Mouse (Mus musculus) hindbrain, embryonic 11.5 days (tissue): Measurements from ENCODE around the gene Ahnak. TPM values are rescaled to one million over a fixed set of nuclear protein-coding genes. Genes with fewer than 3 reads are reported as not detected.

Experiments used
- ATAC-seq: fragments of 200-750 bp; cut with Nextera tagmentation; 2 replicates; pipeline ENCODE4 v1.8.0; 2017; ENCODE audit warnings: mild to moderate bottlenecking, moderate TSS enrichment, moderate library complexity; ENCODE audit not compliant: low FRiP score
- DNase-seq: peaks from one replicate; pipeline ENCODE4 v3.0.0-alpha.2; 2015; ENCODE audit warnings: low spot score
- H3K27ac ChIP-seq: fragments of 300-500 bp; sonication (generic); 2 replicates; pipeline ENCODE4 v1.5.1; 2014; ENCODE audit warnings: mild to moderate bottlenecking, low read depth, low read length
- H3K27me3 ChIP-seq: fragments of 300-500 bp; sonication (generic); 2 replicates; pipeline ENCODE4 v1.6.1; 2014; ENCODE audit warnings: mild to moderate bottlenecking, low read length, moderate library complexity, mixed read lengths; ENCODE audit not compliant: control insufficient read depth, insufficient read depth
- H3K36me3 ChIP-seq: fragments of 300-500 bp; sonication (generic); 2 replicates; pipeline ENCODE4 v1.6.1; 2014; ENCODE audit warnings: mild to moderate bottlenecking, low read length, moderate library complexity, mixed read lengths; ENCODE audit not compliant: control insufficient read depth, insufficient read depth
- H3K4me1 ChIP-seq: fragments of 300-500 bp; sonication (generic); replicated peaks from 2 replicates; pipeline ENCODE4 v1.6.1; 2014; ENCODE audit warnings: low read length, mixed read lengths; ENCODE audit not compliant: control insufficient read depth, insufficient read depth
- H3K4me2 ChIP-seq: fragments of 300-500 bp; sonication (generic); replicated peaks from 2 replicates; pipeline ENCODE4 v1.6.1; 2014; ENCODE audit warnings: mild to moderate bottlenecking, low read depth, low read length
- H3K4me3 ChIP-seq: fragments of 300-500 bp; sonication (generic); 2 replicates; pipeline ENCODE4 v1.5.1; 2014; ENCODE audit warnings: low read depth, low read length
- H3K9ac ChIP-seq: fragments of 300-500 bp; sonication (generic); 2 replicates; pipeline ENCODE4 v1.6.1; 2014; ENCODE audit warnings: low read depth, low read length
- H3K9me3 ChIP-seq: fragments of 300-500 bp; sonication (generic); 2 replicates; pipeline ENCODE4 v1.6.1; 2016; ENCODE audit warnings: low read length; ENCODE audit not compliant: control insufficient read depth
- WGBS: fragments of 180-500 bp; shearing (Covaris S2); extraction: QIAGEN DNeasy Blood & Tissue Kit; methylation state at CpG from one replicate; pipeline ENCODE4 v1.1.7; 2014; 5-methylcytosine and 5-hydroxymethylcytosine counted together
- polyA plus RNA-seq: library from polyadenylated mRNA; unstranded; fragments of >200 nt; fragmentation: Nextera tagmentation; extraction: Ambion mirVana; gene quantifications from 2 replicates; pipeline ENCODE4 v1.2.1, GENCODE M21; 2014

The Ahnak gene
- polyA plus RNA-seq, 1 experiment from 2014 or later: 14.1 TPM

DNA sequence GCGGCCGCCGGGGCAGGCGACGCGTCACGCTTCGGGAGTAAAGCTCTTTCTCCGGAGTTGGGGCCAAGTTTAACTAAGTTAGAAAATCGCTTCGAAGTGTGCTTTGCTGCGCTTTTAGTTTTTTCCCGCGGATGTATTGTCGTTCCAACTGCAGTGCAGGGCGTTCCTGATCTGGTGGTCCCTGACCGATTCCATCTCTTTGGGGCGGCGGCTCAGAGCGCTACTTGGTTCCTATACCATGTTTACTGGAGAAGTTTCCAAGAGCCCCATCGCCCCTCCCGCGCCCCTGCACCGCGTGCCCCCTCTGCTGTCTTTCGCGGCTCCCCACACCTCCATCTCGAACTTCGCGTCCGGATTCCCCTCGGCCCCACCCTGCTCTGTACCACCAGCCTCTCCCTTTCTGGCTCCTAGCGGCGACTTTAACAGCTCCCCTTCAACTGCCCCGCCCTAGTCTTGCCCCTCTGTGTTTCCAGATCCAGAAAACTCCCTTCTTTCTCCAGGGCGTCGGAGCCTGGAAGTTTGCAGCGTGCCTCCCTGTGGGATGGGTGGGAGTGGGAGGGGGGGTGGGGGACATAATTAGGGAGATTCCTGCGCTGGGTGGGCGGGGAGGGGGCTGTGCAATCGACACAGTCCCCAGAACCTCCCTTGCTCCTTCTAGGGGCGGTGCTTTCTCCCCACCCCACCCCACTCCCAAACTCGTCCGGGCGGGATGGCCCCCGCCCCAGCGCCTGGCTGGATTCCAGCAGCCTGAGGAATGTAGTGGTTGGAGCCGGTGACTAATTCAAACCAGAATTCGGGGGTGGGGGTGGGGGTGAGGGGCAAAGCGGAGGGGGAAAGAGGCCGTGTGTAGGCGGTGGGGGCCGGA is 715 bp downstream of the Ahnak start:
- no peak overlapping the region for H3K27ac ChIP-seq
- DNase-seq: peak; percentile 69
- whole genome bisulfite sequencing: under 1% methylated on average over 51 of the region's 53 CpGs
- H3K4me1 ChIP-seq: peaks cover 13% of the 10 kb centered on the region
- no peaks in the 10 kb centered on the region for H3K9me3 ChIP-seq
- H3K27me3 ChIP-seq: peaks cover 21% of the 10 kb centered on the region
- peak; percentile 67 for ATAC-seq
- no peaks in the 10 kb centered on the region for H3K36me3 ChIP-seq
- peak overlapping the region; percentile 94 for H3K4me2 ChIP-seq
- peak overlapping the region; percentile 54 for H3K4me3 ChIP-seq
- H3K9ac ChIP-seq: peak overlapping the region; percentile 58

DNA sequence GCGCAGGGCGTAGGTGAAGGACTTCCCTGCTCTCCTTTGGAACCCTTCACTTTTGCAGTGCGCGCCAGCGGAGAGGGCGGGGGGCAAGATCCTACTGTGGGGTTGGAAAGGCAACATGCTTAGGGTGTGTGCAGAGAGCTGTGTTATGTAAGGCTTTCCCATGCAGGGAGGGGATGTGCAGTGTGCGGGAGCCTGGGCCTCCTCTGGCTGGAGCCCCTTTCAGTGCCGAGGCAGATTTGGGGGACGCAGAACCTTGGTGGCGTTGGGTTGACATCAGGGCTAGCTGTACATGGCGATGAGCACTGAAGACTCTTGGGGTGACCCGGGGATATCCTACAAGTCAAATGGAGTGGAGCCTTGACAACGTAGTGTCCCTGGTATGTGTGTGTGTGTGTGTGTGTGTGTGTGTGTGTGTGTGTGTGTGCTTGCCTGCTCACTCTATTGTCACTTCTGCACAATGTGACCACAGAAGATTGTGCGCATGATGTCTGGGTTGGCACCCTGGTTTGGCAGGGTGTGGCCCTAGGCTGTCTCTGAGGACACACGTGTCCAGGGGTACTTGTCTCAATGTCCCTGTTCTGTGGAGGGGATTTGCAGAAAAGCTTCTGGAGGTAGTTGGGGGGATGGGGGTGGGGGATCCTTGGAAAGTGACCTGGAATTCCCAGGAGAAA is 1.5 kb downstream of the Ahnak start:
- peak; percentile 58 for ATAC-seq
- no peak overlapping the region for H3K27ac ChIP-seq
- 17% methylated on average over 15 of the region's 15 CpGs for WGBS

DNA sequence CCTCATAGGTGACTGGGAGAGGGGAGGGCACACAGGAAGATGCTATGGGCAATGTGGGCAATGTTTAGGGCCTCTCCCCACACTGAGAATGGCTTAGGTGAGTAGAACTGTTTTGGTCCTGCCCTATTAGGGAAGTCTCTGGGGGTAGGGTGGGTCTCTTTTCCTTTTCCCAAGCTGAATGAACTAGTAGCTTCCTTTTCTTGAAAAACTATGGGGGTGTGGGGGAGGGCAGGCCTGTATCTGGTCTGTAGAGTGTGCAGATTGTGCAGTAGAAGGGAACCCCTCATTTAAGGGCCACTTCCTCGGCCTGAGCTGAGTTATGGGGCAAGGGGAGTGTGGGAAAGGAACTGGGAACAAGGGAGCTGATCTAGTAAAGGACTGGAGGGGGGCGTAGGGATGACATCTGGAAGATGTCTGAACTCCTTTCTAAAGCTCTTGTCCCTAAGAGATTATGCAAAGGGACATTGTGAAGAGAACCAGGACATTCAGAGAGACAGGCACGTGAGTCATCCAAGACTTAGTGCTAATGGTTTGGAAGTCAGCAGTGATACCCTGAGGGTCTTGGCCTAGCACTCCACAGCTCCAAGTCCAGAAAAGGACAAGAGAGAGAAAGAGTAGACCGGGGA is 2.3 kb downstream of the Ahnak start:
- DNase-seq: no peak
- no peaks in the 10 kb centered on the region for H3K36me3 ChIP-seq

More for the DNA sequence above, 1.5 kb downstream of the Ahnak start:
- Histone ChIP-seq H3K27me3 (peaks cover 21% of the 10 kb centered on the region), H3K4me3 (peak overlapping the region; percentile 54), H3K36me3 (no peaks in the 10 kb centered on the region), H3K4me2 (peak overlapping the region; percentile 94), H3K9me3 (no peaks in the 10 kb centered on the region), H3K4me1 (peaks cover 13% of the 10 kb centered on the region), H3K9ac (peak overlapping the region; percentile 34; the same call in 1 of the 2 replicates)
- DNase-seq: no peak

DNA sequence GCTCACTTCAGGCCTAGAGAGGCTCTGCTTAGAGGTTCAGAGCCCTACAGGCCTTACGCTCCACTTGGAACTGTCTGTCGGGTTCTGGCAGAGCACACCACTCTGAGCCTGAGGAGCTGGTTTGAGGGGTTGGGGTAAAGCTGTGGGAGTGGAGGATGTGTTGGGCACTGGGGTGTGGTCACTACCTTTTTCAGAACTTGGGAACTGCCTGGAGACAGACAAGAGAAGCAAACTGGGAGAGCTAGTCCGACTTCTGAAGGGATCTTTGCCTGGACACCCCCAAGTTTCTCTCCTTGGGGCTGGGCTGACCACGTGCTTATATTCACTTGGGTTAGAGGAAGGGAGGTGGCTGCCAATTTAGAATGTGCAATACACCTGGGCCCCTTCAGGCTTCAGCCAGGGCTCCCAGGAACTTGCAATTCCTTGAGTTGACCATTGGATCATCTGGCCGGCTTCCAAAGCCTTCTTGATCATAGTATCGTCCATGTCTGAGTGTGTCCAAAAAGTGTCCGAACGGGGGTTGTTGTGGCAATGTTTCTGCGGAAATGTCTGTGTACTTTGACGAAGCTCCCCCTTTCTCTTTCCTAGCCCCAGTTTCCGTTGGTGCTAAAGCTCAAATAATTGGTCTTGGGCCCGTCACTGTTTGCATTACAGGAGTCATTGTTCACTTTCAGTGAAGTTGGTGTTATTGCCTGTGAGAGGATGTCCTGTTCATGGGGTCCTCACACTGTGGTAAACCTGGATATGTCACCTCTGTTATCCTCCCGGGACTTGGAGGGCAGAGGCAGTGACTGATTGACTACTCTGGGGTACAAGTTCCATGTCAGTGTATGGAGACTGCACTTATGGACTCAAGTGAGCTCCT is 3.0 kb downstream of the Ahnak start:
- Histone ChIP-seq H3K4me2 (no peak overlapping the region), H3K4me1 (peaks cover 13% of the 10 kb centered on the region), H3K4me3 (no peak overlapping the region), H3K36me3 (no peaks in the 10 kb centered on the region), H3K27ac (no peak overlapping the region), H3K9ac (no peak overlapping the region), H3K27me3 (peaks cover 21% of the 10 kb centered on the region), H3K9me3 (no peaks in the 10 kb centered on the region)
- 79% methylated on average over 13 of the region's 13 CpGs for WGBS
- DNase-seq: no peak
- ATAC-seq: no peak

More for the DNA sequence above, 2.3 kb downstream of the Ahnak start:
- no peak for ATAC-seq
- H3K4me2 ChIP-seq: no peak overlapping the region
- H3K27me3 ChIP-seq: peaks cover 21% of the 10 kb centered on the region
- H3K4me1 ChIP-seq: peaks cover 13% of the 10 kb centered on the region
- 71% methylated on average over 4 of the region's 4 CpGs for WGBS
- H3K27ac ChIP-seq: no peak overlapping the region
- H3K9ac ChIP-seq: no peak overlapping the region
- H3K4me3 ChIP-seq: no peak overlapping the region
- H3K9me3 ChIP-seq: no peaks in the 10 kb centered on the region

DNA sequence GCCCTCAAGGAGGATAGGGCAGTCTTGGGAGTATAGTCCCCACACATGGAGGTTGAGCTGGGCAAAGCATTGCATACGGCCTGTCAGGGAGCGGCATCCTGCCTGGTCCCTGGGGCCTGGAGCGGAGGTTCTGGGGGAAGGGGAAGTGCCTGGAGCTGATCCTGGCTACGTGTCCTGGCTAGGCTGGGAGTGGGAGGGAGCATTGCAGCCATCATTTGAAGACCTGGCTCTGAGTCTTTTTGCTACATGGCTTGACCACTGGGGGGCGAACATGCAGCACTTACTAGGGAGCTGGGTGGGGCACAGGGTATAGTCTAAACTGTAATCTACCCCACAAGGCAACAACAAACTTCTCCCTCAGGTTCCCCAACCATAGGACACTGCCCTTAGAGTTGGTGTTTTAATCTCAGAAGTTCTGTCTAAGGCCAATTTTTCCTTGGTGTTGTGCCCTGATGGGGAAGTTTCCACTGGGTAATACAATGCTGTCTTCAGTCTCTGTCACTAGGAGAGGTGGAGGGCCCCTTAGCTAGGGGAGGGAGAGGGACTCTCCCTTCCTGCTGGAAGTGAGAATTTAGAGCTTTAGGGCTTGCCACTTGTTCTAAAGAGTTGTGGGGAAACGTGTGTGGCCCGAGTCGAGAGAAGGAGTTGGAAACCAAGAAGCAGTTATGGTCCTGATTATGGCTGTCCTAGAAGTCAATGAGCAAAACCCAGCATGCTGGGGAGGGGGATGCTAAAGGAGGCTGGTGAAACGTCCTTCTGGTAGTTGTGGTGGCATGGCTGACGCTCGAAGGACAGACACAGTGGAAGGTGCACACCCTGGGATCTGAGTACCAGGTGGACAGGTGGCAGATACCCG is 3.9 kb downstream of the Ahnak start:
- Histone ChIP-seq H3K36me3 (no peaks in the 10 kb centered on the region), H3K27me3 (peaks cover 19% of the 10 kb centered on the region), H3K9me3 (no peaks in the 10 kb centered on the region), H3K4me1 (peaks cover 13% of the 10 kb centered on the region), H3K4me3 (no peak overlapping the region), H3K27ac (no peak overlapping the region), H3K9ac (no peak overlapping the region), H3K4me2 (no peak overlapping the region)
- 33% methylated on average over 12 of the region's 12 CpGs for WGBS
- DNase-seq (peak; percentile 71), ATAC-seq (no peak)

DNA sequence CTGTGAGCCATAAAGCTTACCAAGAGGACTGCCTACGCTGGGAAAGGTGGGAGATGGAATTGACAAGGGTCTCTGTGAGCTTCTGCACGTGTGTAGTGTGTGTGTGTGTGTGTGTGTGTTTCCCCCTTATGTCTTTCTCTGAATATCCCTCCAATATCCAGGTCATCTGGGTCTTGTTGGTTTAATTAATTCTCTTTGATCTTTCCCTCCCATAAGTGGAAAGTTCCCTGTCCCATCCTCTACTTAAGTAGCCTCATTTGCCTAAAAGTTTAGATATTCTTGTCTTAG is 4.5 kb downstream of the Ahnak start:
- WGBS: 61% methylated on average over 2 of the region's 2 CpGs
- H3K4me1 ChIP-seq: peaks cover 12% of the 10 kb centered on the region

DNA sequence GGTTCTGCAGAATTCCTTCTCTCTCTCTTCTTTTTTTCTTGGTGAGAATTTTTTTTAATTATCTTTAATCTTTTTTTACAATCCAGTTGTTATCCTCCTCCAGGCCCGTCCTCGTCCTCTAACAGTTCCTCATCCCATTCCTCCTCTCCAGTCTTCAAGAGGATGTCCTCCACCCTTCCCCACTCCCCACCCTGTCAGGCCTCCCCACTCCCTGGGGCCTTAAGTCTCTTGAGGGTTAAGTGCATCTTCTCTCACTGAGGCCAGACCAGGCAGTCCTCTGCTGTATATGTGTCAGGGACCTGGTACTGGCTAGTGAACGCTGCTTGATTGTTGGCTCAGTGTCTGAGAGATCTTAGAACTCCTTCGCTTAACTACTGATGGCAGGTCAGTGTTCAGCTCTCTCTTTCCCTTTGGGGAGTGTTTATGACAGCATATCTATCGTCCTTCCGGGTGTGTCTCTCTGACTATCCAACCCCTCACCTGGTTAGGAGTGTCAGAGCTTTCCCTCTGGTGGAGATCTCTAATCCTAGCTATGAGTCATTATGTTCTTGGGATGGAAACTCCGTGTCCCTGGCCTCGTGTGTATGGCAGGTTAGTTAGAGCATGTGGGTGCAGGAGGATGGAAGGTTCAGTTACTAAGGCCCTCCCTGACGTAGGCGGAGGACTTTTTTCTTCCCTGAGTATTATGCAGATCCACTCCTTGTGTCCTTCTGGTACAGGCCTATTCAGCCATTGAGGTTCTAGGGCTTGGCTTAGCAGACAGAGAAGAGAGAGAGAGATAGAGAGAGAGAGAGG is 5.9 kb downstream of the Ahnak start:
- Histone ChIP-seq H3K4me2 (no peak overlapping the region), H3K27me3 (peaks cover 4% of the 10 kb centered on the region; the same call in 1 of the 2 replicates), H3K4me3 (no peak overlapping the region), H3K27ac (no peak overlapping the region), H3K4me1 (peaks cover 5% of the 10 kb centered on the region), H3K36me3 (no peaks in the 10 kb centered on the region), H3K9ac (no peak overlapping the region), H3K9me3 (no peaks in the 10 kb centered on the region)
- no peak for DNase-seq
- WGBS: 79% methylated on average over 10 of the region's 10 CpGs
- no peak for ATAC-seq

More for the DNA sequence above, 4.5 kb downstream of the Ahnak start:
- Histone ChIP-seq H3K36me3 (no peaks in the 10 kb centered on the region), H3K9ac (no peak overlapping the region), H3K4me2 (no peak overlapping the region), H3K4me3 (no peak overlapping the region), H3K27ac (no peak overlapping the region), H3K27me3 (peaks cover 13% of the 10 kb centered on the region), H3K9me3 (no peaks in the 10 kb centered on the region)
- ATAC-seq (no peak), DNase-seq (no peak)
